Mouse (Mus musculus) embryo, embryonic 11.5 days (tissue): Measurements from ENCODE around the gene Six4.
"Not testable (repeated sequence)": the region's sequence is repeated elsewhere in the genome, so short reads cannot be mapped to it uniquely, and the experiment has no call there.

ENCODE experiments used
- DNase-seq: peaks from one replicate; pipeline ENCODE4 v3.0.0-alpha.2; 2012; ENCODE audit warnings: low read depth, low spot score

Gene Six4

DNA sequence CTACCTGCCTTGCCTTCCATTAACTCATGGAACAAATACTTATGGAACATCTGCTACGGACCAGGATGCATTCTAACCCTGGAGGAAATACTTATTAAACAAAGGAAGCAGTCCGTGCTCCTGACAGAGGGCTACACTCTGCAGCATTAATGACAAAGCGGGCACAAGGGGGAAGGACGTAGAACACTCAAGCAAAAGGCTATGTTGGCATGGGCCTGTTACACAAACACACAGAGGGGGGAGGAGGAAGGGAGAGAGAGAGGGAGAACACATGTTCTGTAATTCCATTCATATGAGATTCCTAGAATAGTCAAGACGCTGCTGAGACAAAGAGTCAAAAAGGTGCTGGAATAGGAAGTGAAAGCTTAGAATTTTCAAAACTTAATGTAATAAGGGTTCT lies 24.8 kb downstream of the Six4 start:
- DNase-seq = no peak

DNA sequence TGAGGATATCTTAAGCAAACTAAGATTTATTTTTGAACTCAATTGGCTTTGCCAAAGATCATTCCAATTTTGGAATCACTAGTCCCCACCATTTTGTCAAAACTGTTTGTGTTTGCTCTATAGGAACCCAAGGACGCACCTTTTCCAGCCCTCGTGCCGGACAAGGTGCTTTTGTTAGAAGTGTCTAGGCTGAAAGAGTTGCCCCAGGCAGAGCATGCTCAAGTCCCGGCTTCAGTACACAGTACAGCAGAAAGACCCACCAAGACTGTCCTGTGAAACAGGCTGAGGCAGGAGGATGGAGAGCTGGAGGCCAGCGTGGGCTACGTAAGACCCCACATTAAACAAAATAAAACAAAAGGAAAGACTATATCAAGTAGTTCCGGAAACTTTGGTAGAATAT lies 26.2 kb downstream of the Six4 start:
- DNase-seq = no peak

DNA sequence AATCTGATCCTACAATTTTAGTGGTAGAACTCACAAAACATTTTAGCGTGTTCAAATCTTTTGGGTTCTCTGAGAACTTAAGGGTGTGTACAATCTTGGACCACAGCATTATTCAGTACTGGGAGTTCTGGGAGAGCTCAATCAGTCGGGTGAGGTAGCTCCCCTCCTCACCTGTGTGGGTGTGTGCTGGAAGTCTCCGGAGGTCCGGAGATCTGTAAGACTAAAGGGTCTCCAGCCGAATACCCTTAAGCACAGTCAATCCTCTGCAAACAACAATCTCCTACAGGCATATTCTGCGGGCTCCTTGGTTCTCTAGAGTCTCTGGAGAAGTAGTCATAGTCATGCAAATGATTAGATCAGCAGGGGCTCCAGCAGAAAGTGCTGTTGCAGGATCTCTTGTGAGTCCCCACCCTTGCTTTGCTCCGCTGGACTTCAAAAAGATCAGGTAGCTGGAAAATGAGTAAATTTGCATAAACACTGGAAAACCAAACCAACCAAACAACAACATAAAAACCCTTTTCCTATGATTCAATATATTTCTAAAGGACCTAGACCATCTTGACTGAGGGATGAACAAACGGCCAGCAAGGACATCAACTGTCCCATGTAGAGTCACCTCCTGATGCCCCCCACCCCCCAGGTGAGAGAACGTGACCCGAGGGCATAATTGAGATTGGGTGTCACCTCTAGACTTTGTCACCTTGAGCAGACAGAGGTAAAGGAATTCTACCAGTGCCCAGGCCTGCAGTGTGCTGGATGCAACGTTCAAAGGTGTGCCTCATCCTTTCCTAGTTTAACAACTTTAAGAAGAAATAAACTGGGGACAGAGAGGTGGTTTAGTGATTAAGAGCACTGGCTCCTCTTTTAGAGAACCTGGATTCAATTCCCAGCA lies 27.3 kb downstream of the Six4 start:
- DNase-seq = no peak

DNA sequence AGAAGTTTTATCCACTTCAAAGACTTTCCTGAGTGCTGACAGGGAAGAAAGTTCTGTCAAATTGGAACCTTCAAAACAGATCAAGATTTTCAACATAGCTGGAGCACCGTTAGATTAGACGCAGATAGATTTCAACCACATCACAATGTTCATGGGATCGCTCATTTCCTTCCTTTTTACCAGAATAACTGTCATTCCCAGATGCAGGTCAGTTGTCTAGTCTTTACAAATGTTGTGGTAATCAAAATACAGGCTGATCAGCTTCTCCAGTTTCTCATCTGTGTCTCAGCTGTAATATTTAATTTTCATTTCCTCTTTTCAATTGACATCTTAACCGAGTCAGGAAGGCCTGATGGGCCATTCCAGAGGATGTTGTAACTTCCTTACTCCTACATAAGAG lies 29.5 kb downstream of the Six4 start:
- no peak for DNase-seq

DNA sequence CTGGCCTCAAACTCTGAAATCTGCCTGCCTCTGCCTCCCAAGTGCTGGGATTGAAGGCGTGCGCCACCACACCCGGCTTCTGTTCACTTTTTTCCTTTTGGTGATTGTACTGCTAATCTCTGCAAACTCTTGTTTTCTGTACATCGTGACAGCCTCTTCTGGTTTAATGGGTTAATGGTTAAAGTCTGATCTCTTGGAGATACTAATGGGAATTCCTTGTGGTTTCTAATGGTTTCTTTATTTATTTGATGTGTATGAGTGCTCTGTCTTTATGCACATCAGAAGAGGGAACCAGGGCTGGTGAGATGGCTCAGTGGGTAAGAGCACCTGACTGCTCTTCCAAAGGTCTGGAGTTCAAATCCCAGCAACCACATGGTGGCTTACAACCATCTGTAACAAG lies 31.4 kb downstream of the Six4 start:
- not testable (repeated sequence) for DNase-seq

DNA sequence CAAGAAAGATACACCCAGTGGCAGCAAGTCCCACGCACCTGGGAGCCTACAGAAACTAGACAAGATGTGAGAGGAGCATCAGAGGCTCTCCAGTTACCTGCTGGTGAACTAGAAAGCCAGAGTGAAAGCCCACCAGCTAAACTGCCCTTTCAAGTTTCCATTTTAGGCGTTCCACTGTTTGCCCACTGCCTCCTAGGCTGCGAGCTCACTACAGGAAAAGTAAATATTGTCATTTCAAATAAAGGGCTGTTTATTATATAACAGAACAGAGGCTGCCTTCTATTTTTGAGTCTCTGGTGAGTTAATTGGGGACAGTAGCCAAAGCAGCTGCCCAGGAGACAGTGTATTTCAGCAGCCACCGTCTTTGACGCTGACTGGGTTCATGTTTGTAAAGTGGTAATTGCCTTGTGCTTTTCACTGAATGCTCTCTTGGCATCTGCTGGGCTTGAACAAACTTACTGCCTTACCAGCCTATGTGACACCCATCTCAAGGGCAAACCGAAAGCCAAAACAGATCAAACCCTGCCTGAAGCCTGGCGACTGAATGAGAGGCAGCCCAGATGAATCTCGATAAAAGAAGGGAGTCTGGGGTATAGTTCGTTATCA lies 52.3 kb downstream of the Six4 start:
- no peak for DNase-seq

DNA sequence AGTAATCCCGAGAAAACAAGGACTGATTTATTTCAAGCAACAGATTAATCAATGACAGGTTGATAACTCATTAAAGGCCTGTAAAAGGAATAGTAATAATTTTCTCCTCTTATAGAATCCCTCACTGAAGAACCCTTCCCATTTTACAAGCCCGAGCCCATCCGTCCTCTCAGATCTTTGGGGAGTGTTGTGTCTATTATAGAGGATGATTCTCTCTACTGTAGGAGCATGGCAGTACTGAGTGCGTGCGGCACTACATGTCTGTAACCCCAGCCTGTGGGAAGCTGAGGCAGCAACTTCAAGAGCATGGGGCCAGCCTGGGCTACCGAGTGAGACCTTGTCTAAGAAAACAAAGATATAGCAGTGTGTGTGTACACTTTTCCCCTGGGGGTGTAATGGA lies 55.8 kb downstream of the Six4 start:
- DNase-seq = no peak

DNA sequence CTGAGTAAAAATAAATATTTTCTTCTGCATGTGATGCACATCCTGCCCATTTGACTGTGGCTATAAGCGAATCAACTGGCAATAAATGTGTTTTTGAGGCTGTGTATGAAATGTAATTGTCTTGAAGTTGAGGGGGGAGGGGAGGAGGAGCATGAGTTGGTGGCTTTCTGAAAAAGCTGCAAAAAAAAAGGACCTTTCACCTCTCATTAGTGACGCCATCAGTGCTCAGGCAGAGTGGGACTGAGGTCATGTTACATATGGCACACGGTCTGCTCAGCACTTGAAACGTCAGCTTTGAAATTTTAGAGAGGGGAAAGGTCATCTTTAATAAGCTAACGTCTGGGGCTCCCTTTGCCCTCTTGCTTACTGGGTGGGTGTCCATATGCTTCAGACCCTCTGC lies 57.8 kb downstream of the Six4 start:
- DNase-seq = no peak

DNA sequence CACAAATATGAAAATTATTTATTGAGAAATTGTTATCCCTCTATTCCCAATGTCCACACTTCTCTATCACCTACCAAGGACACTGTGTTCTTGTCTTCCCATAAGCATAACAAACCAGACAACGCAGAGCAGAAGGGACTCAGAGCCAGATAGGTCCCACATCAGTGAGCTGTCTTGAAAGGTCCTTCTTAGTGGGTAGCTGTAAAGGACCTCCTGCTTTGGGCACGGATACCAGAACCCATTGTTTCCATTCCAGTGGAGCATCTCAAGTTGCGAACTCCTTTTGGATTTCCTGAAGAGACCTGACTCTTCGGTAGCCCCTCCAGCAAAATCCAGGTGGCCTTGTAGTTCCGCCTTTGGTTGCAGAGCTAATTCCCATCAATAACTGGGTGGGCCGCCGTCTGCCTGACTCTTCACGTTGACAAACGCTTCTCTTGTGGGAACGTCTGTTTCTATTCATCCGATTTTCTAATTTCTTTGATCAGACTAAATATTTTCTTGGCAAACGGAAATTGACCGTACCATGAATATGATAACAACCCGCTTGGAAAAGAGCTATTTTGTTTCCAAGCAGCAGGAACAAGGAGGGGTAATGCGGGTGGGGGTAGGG lies 58.6 kb downstream of the Six4 start:
- DNase-seq = no peak

DNA sequence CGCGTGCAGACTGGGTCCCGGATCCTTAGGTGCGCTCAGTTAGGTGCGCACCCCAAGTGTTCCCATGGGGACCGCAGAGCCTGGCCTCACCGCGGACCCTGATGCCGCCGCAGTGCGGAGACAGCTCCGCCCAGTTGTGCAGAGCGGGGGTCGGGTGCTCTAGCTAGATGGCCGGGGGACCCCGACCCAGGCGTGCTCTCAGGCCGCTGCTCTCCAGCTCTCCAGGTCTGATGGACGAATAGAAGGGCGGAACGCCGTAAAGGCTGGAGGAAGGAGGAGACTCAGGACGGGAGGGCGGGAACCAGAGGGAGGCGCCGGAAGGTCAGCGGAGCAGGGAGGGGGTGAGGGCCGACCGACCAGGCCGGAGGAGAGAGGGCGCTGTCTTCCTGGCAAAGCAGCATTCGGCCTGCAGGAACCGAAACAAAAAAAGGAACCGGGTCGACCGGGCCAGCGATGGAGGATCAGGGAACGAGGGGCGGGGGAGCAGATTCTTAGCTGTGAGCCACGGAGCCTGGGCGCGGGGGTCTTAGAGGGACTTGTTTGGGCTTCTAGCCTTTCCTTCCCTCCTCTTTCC lies 59.5 kb downstream of the Six4 start, which contains the start of gene Six1:
TSS of gene Six1 (minus strand) at position 220 of the 574 bp plus-strand sequence.
- no peak for DNase-seq

DNA sequence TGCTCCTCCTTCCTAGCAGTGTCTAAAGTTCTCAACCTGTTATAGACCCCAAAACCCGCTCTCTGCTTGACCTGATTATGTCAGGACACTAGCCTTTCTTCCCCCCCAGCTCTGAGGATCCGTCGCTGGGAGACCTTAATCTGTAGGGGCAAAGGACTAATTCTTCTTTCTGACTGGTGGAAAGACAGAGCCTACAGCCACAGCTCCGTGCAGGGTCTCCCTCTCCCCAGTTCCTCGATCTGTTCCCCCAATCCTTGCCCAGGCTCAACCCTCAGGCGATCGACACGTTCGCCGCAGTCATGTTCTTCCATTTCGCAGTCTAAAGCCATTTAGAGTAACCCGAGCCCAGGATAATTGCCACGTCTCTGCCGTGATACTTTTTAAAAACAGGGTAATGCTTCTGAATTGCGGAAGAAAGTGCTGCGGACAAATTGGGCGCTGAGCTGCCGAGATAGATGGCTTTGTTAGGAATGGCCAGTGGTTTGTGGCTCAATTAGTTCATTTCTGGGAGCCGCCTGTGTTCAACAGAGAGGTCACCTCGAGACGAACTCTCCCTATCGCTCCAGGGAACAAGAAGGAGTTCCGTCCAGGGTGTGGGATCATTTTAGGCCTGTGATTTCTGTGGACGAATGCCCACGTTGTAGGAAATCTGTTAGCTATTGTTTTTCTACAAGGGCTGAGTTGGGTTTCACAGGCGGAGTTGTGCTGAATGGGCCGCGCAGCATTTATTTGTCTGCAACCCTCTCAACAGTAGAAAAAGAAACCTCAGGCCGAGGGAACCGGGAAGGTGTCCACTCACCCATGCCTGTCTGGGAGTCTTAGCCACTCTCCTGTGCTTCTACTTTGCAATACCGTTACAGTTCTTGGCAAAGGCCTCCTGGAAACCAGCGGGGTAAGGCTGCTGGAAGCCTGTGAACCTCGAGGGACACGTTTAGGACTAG lies 60.3 kb downstream of the Six4 start:
- DNase-seq = no peak

DNA sequence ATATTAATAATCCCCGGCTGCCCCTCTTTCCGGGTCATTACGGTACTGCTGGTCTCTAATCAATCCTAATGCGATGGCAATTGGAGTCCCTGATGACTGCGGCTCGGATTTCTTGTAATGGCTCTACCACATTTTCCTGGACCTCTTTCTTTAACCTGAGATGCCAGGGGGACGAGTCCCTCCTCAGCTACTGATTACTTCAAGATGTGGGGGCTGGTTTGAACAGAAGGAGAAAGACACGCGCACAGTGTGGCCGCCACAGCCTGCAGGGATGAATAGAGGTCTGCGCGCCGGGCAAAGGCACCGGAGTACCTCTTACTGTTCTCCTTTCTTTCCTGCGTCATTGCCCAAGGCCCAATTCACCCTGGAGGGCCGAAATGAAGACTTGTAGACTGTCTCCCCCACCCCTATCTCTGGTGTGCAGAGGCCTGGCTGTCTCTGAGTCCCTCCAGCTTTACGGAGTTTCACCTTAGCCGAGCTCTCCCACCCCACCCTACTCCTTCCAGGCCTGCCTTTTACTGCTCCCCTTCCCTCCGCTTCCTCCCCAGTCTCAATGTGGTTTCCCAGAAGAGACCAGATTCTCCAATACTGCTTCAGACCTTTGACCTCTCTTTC lies 61.1 kb downstream of the Six4 start:
- DNase-seq = no peak

DNA sequence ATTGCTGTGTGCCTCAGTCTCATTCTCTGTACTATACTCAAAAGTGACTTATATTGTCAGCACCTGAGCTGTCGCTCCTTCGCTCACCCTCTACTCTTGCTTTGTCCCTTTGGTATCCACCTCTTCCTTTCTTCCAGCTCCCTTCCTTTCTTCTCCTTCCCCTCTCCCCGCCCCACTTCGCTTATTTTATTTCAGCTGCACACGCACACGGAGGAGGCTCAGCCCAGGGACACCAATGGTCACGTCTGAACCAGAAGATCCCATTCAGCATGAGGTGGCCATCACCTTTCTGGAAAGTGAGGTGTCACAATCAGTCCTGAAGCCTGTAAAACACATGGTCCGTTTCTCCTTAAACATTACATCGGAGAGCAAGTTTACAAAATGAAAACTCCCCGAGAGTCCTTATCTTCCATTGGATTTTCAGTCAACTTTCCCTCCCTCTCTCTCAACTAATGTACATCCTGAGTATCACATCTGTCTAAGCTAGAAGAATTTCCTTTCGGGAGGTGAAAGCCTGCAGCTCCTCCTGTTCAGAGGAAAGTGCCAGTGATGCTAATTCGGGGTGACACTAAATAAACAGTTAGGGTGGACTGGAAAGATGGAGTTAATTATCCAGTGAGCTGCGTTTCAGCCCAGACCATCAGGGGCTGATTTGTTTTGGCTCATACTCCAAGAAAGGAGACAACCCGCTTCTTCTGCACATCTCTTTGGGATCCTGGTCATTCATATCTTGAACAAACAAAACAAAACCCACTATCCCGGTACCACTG lies 62.3 kb downstream of the Six4 start:
- no peak for DNase-seq

DNA sequence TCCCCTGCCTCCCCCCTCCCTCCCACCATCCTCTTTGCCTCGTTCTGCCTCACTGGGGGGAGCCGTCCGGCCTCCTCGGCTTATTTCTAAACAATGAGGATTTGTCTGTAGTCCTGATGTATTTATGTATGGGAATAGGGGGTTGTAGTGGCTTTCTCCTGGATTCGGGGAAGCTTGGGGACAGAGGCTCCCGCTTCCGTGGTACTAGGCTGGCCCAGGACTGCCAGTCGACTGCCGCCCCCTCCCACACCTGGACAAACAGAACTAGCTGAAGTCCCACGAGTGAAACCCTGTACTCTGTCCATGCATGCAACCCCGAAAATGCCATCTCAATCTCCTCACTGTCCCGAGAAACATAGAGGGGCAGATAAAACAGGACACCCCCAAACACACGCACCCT lies 63.0 kb downstream of the Six4 start:
- DNase-seq = no peak
